Mouse (Mus musculus) intestine, embryonic 15.5 days (tissue): ENCODE data around the gene Rab34. TPM values are rescaled to one million over a fixed set of nuclear protein-coding genes. Genes with fewer than 3 reads are reported as not detected.
"Not testable (repeated sequence)": the region's sequence is repeated elsewhere in the genome, so short reads cannot be mapped to it uniquely, and the experiment has no call there.

Source experiments
- ATAC-seq: fragments of 200-750 bp; cut with Nextera tagmentation; 2 replicates; pipeline ENCODE4 v1.8.0; 2017; ENCODE audit warnings: moderate TSS enrichment, moderate library complexity
- H3K27ac ChIP-seq: fragments of 300-500 bp; sonication (generic); 2 replicates; pipeline ENCODE4 v1.5.1; 2015; ENCODE audit warnings: mild to moderate bottlenecking, inconsistent platforms
- H3K27me3 ChIP-seq: fragments of 300-500 bp; sonication (generic); replicated peaks from 2 replicates; pipeline ENCODE4 v1.6.1; 2015; ENCODE audit warnings: inconsistent platforms
- H3K36me3 ChIP-seq: fragments of 300-500 bp; sonication (generic); 2 replicates; pipeline ENCODE4 v1.6.1; 2015; ENCODE audit warnings: inconsistent platforms
- H3K4me1 ChIP-seq: fragments of 300-500 bp; sonication (generic); replicated peaks from 2 replicates; pipeline ENCODE4 v1.6.1; 2015; ENCODE audit warnings: inconsistent platforms
- H3K4me2 ChIP-seq: fragments of 300-500 bp; sonication (generic); replicated peaks from 2 replicates; pipeline ENCODE4 v1.6.1; 2015; ENCODE audit warnings: mild to moderate bottlenecking, inconsistent platforms
- H3K4me3 ChIP-seq: fragments of 300-500 bp; sonication (generic); replicated peaks from 2 replicates; pipeline ENCODE4 v1.5.1; 2015; ENCODE audit warnings: inconsistent platforms
- H3K9ac ChIP-seq: fragments of 300-500 bp; sonication (generic); 2 replicates; pipeline ENCODE4 v1.6.1; 2015; ENCODE audit warnings: inconsistent platforms
- H3K9me3 ChIP-seq: fragments of 300-500 bp; sonication (generic); 2 replicates; pipeline ENCODE4 v1.6.1; 2016; ENCODE audit warnings: inconsistent platforms
- WGBS: fragments of 180-500 bp; shearing (Covaris S2); methylation state at CpG from one replicate; pipeline ENCODE4 v1.1.7; 2015; 5-methylcytosine and 5-hydroxymethylcytosine counted together
- polyA plus RNA-seq: library from polyadenylated mRNA; unstranded; fragments of >200 nt; fragmentation: Nextera tagmentation; extraction: Ambion mirVana; gene quantifications from 2 replicates; pipeline ENCODE4 v1.2.1, GENCODE M21; 2015

Rab34 gene
- polyA plus RNA-seq, 1 experiment from 2014 or later, result 91.4 TPM

- H3K4me1 ChIP-seq, result peaks cover 46% of the 10 kb centered on the region
- WGBS, result 1% methylated on average over 10 of the region's 10 CpGs
- H3K36me3 ChIP-seq, result peaks cover 9% of the 10 kb centered on the region
- peak overlapping the region; percentile 83 for H3K4me2 ChIP-seq
- H3K27me3 ChIP-seq, result no peaks in the 10 kb centered on the region
- peak; percentile 34 for ATAC-seq
- peak overlapping the region; percentile 53 for H3K4me3 ChIP-seq
- H3K9me3 ChIP-seq, result no peaks in the 10 kb centered on the region
- H3K9ac ChIP-seq, result peak overlapping the region; percentile 64
- peak overlapping the region; percentile 99 for H3K27ac ChIP-seq
Observed at GRCm38 (mm10) chr11:78177437-78177836, 10.8 kb upstream of the Rab34 start.

- peak overlapping the region; percentile 83 for H3K4me2 ChIP-seq
- peak overlapping the region; percentile 53 for H3K4me3 ChIP-seq
- no peaks in the 10 kb centered on the region for H3K27me3 ChIP-seq
- peak; percentile 88 for ATAC-seq
- peaks cover 41% of the 10 kb centered on the region for H3K4me1 ChIP-seq
- peak overlapping the region; percentile 64 for H3K9ac ChIP-seq
- H3K27ac ChIP-seq, result peak overlapping the region; percentile 99
- WGBS, result under 1% methylated on average over 81 of the region's 84 CpGs
- H3K9me3 ChIP-seq, result no peaks in the 10 kb centered on the region
- peaks cover 9% of the 10 kb centered on the region for H3K36me3 ChIP-seq
Observed at GRCm38 (mm10) chr11:78177903-78178858, 10.0 kb upstream of the Rab34 start.

- Histone ChIP-seq H3K9me3 (no peaks in the 10 kb centered on the region), H3K27me3 (no peaks in the 10 kb centered on the region), H3K4me3 (peak overlapping the region; percentile 53), H3K36me3 (peaks cover 9% of the 10 kb centered on the region), H3K4me2 (peak overlapping the region; percentile 83), H3K4me1 (peaks cover 41% of the 10 kb centered on the region), H3K9ac (peak overlapping the region; percentile 64), H3K27ac (peak overlapping the region; percentile 99)
- peak; percentile 20 for ATAC-seq
- under 1% methylated on average over 29 of the region's 29 CpGs for WGBS
Observed at GRCm38 (mm10) chr11:78178859-78179437, 9.3 kb upstream of the Rab34 start.

- peak overlapping the region; percentile 99 for H3K27ac ChIP-seq
Observed at GRCm38 (mm10) chr11:78179438-78179999, 8.7 kb upstream of the Rab34 start.

GRCm38 (mm10) chr11:78180081-78180761 is 8.0 kb upstream of the Rab34 start:
- no peaks in the 10 kb centered on the region for H3K9me3 ChIP-seq
- H3K4me3 ChIP-seq, result peak overlapping the region; percentile 53; the same call in 1 of the 2 replicates
- peaks cover 9% of the 10 kb centered on the region for H3K36me3 ChIP-seq
- H3K9ac ChIP-seq, result peak overlapping the region; percentile 64; the same call in 1 of the 2 replicates
- H3K4me2 ChIP-seq, result peak overlapping the region; percentile 83
- no peak for ATAC-seq
- peak overlapping the region; percentile 99; the same call in 1 of the 2 replicates for H3K27ac ChIP-seq
- WGBS, result 56% methylated on average over 6 of the region's 6 CpGs
- no peaks in the 10 kb centered on the region for H3K27me3 ChIP-seq
- H3K4me1 ChIP-seq, result peaks cover 36% of the 10 kb centered on the region

More at GRCm38 (mm10) chr11:78179438-78179999, 8.7 kb upstream of the Rab34 start:
- peak overlapping the region; percentile 64 for H3K9ac ChIP-seq
- 22% methylated on average over 8 of the region's 8 CpGs for WGBS
- H3K4me2 ChIP-seq, result peak overlapping the region; percentile 83
- H3K9me3 ChIP-seq, result no peaks in the 10 kb centered on the region
- peaks cover 9% of the 10 kb centered on the region for H3K36me3 ChIP-seq
- H3K4me1 ChIP-seq, result peaks cover 41% of the 10 kb centered on the region
- H3K27me3 ChIP-seq, result no peaks in the 10 kb centered on the region
- ATAC-seq, result no peak
- H3K4me3 ChIP-seq, result peak overlapping the region; percentile 53

- no peaks in the 10 kb centered on the region for H3K9me3 ChIP-seq
- ATAC-seq, result no peak
- H3K9ac ChIP-seq, result peak overlapping the region; percentile 82
- 0 out of 2 replicates have a peak overlapping the region, but pooled peaks have one; percentile 45 for H3K27ac ChIP-seq
- peak overlapping the region; percentile 70 for H3K4me3 ChIP-seq
- H3K27me3 ChIP-seq, result no peaks in the 10 kb centered on the region
- 37% methylated on average over 2 of the region's 2 CpGs for WGBS
- H3K36me3 ChIP-seq, result peaks cover 9% of the 10 kb centered on the region
- peaks cover 34% of the 10 kb centered on the region for H3K4me1 ChIP-seq
- peak overlapping the region; percentile 83 for H3K4me2 ChIP-seq
Observed at GRCm38 (mm10) chr11:78181830-78182357, 6.3 kb upstream of the Rab34 start.

- H3K4me3 ChIP-seq, result peak overlapping the region; percentile 70
- H3K9me3 ChIP-seq, result no peaks in the 10 kb centered on the region
- H3K27ac ChIP-seq, result 0 out of 2 replicates have a peak overlapping the region, but pooled peaks have one; percentile 84
- H3K4me1 ChIP-seq, result peaks cover 29% of the 10 kb centered on the region
- H3K27me3 ChIP-seq, result no peaks in the 10 kb centered on the region
- peaks cover 9% of the 10 kb centered on the region for H3K36me3 ChIP-seq
- H3K4me2 ChIP-seq, result peak overlapping the region; percentile 83
- no peak for ATAC-seq
- WGBS, result 4% methylated on average over 7 of the region's 7 CpGs
- H3K9ac ChIP-seq, result peak overlapping the region; percentile 82
Observed at GRCm38 (mm10) chr11:78182450-78182849, 5.8 kb upstream of the Rab34 start.

GRCm38 (mm10) chr11:78182961-78183844 is 5.0 kb upstream of the Rab34 start, which contains the start of gene Rpl23a:
Rpl23a (minus strand) TSS chr11:78183584.
- H3K4me1 ChIP-seq, result peaks cover 27% of the 10 kb centered on the region
- H3K27me3 ChIP-seq, result no peaks in the 10 kb centered on the region
- H3K9ac ChIP-seq, result peak within 1 kb of the TSS; percentile 82
- H3K4me3 ChIP-seq, result peak within 1 kb of the TSS; percentile 70
- ATAC-seq, result peak; percentile 88
- under 1% methylated on average over 38 of the region's 38 CpGs for WGBS
- H3K27ac ChIP-seq, result peak within 1 kb of the TSS; percentile 84
- no peaks in the 10 kb centered on the region for H3K9me3 ChIP-seq
- peak within 1 kb of the TSS; percentile 83 for H3K4me2 ChIP-seq
- H3K36me3 ChIP-seq, result peaks cover 9% of the 10 kb centered on the region

- H3K4me1 ChIP-seq, result peaks cover 30% of the 10 kb centered on the region
- no peak for ATAC-seq
- H3K36me3 ChIP-seq, result peaks cover 9% of the 10 kb centered on the region
- WGBS, result 47% methylated on average over 10 of the region's 10 CpGs
- H3K9me3 ChIP-seq, result no peaks in the 10 kb centered on the region
- no peak overlapping the region for H3K27ac ChIP-seq
- no peaks in the 10 kb centered on the region for H3K27me3 ChIP-seq
- no peak overlapping the region for H3K9ac ChIP-seq
- H3K4me3 ChIP-seq, result peak overlapping the region; percentile 70
- H3K4me2 ChIP-seq, result peak overlapping the region; percentile 83
Observed at GRCm38 (mm10) chr11:78183884-78184514, 4.2 kb upstream of the Rab34 start.

- H3K4me2 ChIP-seq, ATAC-seq, H3K4me3 ChIP-seq, H3K9me3 ChIP-seq, H3K27me3 ChIP-seq, H3K9ac ChIP-seq, H3K27ac ChIP-seq, H3K36me3 ChIP-seq: not testable (repeated sequence)
- H3K4me1 ChIP-seq, result peaks cover 23% of the 10 kb centered on the region
- WGBS, result 93% methylated on average over 6 of the region's 6 CpGs
Observed at GRCm38 (mm10) chr11:78184702-78185101, 3.5 kb upstream of the Rab34 start.
